Mouse (Mus musculus) olfactory bulb, adult 2 months (tissue): ENCODE measurements around the gene Mrpl12.

ENCODE experiments used
- CTCF ChIP-seq: fragments of 200-500 bp; IDR thresholded peaks from 2 replicates; pipeline ENCODE4 v1.5.1; 2012; ENCODE audit warnings: low read depth, mild to moderate bottlenecking, low read length, moderate library complexity; ENCODE audit not compliant: insufficient read depth
- POLR2A ChIP-seq: fragments of 200-500 bp; IDR thresholded peaks from 2 replicates; pipeline ENCODE4 v1.6.1; 2012; ENCODE audit warnings: mild to moderate bottlenecking, low read depth, low read length, moderate library complexity; ENCODE audit not compliant: insufficient read depth

GRCm38 (mm10) chr11:120531646-120532045, 47.2 kb downstream of the Mrpl12 start:
- TF ChIP-seq POLR2A (no peak), CTCF (no peak)
